Mouse (Mus musculus) intestine, embryonic 16.5 days (tissue): ENCODE measurements around the gene Pfkl. TPM values are rescaled to one million over a fixed set of nuclear protein-coding genes. Genes with fewer than 3 reads are reported as not detected.
"Not testable (repeated sequence)": the region's sequence is repeated elsewhere in the genome, so short reads cannot be mapped to it uniquely, and the experiment has no call there.

Experiments
- ATAC-seq: fragments of 200-750 bp; cut with Nextera tagmentation; 2 replicates; pipeline ENCODE4 v1.8.0; 2017; ENCODE audit warnings: moderate TSS enrichment, moderate library complexity
- H3K27ac ChIP-seq: fragments of 300-500 bp; sonication (generic); 2 replicates; pipeline ENCODE4 v1.5.1; 2014; ENCODE audit warnings: mild to moderate bottlenecking, low read length
- H3K27me3 ChIP-seq: fragments of 300-500 bp; sonication (generic); replicated peaks from 2 replicates; pipeline ENCODE4 v1.6.1; 2014; ENCODE audit warnings: low read length, control low read depth, mixed read lengths; ENCODE audit not compliant: control insufficient read depth, insufficient read depth
- H3K36me3 ChIP-seq: fragments of 300-500 bp; sonication (generic); 2 replicates; pipeline ENCODE4 v1.6.1; 2014; ENCODE audit warnings: low read length, control low read depth; ENCODE audit not compliant: control insufficient read depth, insufficient read depth
- H3K4me1 ChIP-seq: fragments of 300-500 bp; sonication (generic); 2 replicates; pipeline ENCODE4 v1.6.1; 2014; ENCODE audit warnings: low read length, control low read depth, mixed read lengths; ENCODE audit not compliant: control insufficient read depth, insufficient read depth
- H3K4me2 ChIP-seq: fragments of 300-500 bp; sonication (generic); 2 replicates; pipeline ENCODE4 v1.6.1; 2014; ENCODE audit warnings: low read depth, low read length, control low read depth
- H3K4me3 ChIP-seq: fragments of 300-500 bp; sonication (generic); 2 replicates; pipeline ENCODE4 v1.5.1; 2014; ENCODE audit warnings: mild to moderate bottlenecking, low read length
- H3K9ac ChIP-seq: fragments of 300-500 bp; sonication (generic); 2 replicates; pipeline ENCODE4 v1.6.1; 2014; ENCODE audit warnings: low read depth, low read length
- H3K9me3 ChIP-seq: fragments of 300-500 bp; sonication (generic); 2 replicates; pipeline ENCODE4 v1.6.1; 2016; ENCODE audit warnings: low read length, control low read depth; ENCODE audit not compliant: control insufficient read depth
- WGBS: fragments of 180-500 bp; shearing (Covaris S2); extraction: QIAGEN DNeasy Blood & Tissue Kit; methylation state at CpG from one replicate; pipeline ENCODE4 v1.1.7; 2014; 5-methylcytosine and 5-hydroxymethylcytosine counted together
- polyA plus RNA-seq: library from polyadenylated mRNA; unstranded; fragments of >200 nt; fragmentation: Nextera tagmentation; extraction: Ambion mirVana; gene quantifications from 2 replicates; pipeline ENCODE4 v1.2.1, GENCODE M21; 2015

The Pfkl gene
- polyA plus RNA-seq, 1 experiment from 2014 or later: 298 TPM

DNA sequence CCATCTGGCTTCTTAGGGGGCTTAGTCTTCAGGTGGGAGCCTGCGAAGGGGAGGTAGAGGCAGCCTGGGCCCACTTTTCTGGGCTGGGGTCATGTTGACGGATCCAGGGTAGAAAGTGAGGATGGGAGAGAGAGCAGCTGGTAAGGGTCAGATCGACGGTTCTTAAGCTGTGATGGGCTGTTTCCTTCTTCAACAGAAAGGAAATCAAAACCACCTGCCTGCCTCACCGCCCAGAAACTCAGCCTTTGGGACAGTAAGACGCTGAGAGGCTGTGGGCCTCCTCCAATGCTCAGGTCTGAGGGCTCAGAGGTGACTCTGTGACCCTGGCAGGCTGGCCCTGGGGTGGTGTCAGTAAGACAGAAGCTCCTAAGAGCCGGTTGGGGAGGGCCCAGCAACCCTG lies 32.2 kb upstream of the Pfkl start:
- Histone ChIP-seq H3K9ac (no peak overlapping the region), H3K27me3 (no peaks in the 10 kb centered on the region), H3K4me2 (no peak overlapping the region), H3K9me3 (no peaks in the 10 kb centered on the region), H3K36me3 (no peaks in the 10 kb centered on the region), H3K27ac (no peak overlapping the region), H3K4me3 (no peak overlapping the region), H3K4me1 (peaks cover 3% of the 10 kb centered on the region; the same call in 1 of the 2 replicates)
- 76% methylated on average over 7 of the region's 7 CpGs for WGBS
- no peak for ATAC-seq

DNA sequence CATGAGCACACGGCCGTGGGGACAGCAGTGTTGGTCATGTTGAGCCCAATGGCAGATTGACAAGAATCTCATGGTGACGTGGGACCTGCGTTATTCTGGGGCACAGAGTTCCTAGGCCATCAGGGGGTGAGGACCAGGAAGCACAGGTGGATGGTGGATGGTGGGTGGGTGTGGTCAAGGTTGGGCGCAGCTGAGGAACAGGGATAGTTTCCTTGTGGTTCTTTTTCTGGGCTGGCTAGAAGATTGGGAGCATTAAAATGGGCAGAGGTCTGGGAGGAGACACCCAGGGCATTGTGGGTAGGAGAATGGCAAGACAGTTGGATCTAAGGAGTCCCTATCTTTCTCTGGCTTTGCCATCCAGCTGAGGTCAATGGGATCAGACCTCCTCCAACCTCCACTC lies 31.8 kb upstream of the Pfkl start, which contains the start of gene Dnmt3l:
Gene Dnmt3l, plus strand, starts transcription at position 301 of the 400 bp plus-strand sequence.
- Histone ChIP-seq H3K36me3 (no peaks in the 10 kb centered on the region), H3K4me1 (peaks cover 3% of the 10 kb centered on the region; the same call in 1 of the 2 replicates), H3K27me3 (no peaks in the 10 kb centered on the region), H3K9ac (no peak within 1 kb of the TSS), H3K4me3 (no peak within 1 kb of the TSS), H3K4me2 (no peak within 1 kb of the TSS), H3K9me3 (no peaks in the 10 kb centered on the region), H3K27ac (no peak within 1 kb of the TSS)
- 95% methylated on average over 5 of the region's 5 CpGs for WGBS
- no peak for ATAC-seq

DNA sequence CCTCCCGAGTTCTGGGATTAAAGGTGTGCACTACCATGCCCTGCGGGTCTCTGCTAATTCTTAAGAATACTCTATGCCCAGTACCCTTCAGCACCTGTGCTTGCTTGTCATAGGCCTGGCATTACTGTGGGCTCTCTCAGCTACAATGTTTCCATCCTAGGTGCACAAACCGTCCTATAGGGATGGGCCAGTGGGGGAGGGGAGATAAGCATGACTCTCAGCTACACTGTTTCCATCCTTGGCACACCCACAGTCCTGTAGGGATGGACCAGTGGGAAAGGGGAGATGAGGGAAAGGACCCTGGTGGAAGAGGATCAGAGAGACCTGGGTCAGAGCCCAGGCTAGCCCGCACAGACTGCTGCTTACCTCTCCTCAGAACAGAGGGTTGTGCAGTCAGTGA lies 27.3 kb upstream of the Pfkl start:
- Histone ChIP-seq H3K4me3 (no peak overlapping the region), H3K9me3 (no peaks in the 10 kb centered on the region), H3K27ac (no peak overlapping the region), H3K4me2 (no peak overlapping the region), H3K4me1 (no peaks in the 10 kb centered on the region), H3K9ac (no peak overlapping the region), H3K27me3 (no peaks in the 10 kb centered on the region), H3K36me3 (no peaks in the 10 kb centered on the region)
- no peak for ATAC-seq
- WGBS: 81% methylated on average over 4 of the region's 4 CpGs

DNA sequence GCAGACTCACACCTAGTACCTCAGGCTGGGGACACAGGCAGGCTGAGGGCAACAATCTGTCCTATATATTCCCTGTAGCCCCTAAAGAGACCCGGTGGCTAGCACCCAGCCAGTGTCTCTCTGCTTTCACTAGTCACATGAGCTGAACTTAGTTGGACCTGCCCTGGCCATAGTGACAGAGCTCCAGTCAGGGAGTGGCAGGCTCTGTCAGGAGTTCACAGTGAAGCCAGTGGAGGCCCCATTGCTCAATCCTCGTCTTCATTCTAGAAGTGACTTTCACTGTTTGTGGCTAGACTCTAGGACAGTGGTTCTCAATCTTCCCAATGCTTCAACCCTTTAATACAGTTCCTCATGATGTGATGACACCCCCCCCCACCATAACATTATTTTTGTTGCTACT lies 22.1 kb upstream of the Pfkl start:
- Histone ChIP-seq H3K9me3 (no peaks in the 10 kb centered on the region), H3K27ac (no peak overlapping the region), H3K9ac (no peak overlapping the region), H3K27me3 (no peaks in the 10 kb centered on the region), H3K4me3 (no peak overlapping the region), H3K4me1 (no peaks in the 10 kb centered on the region), H3K36me3 (no peaks in the 10 kb centered on the region), H3K4me2 (no peak overlapping the region)
- peak; percentile 68 for ATAC-seq
- WGBS: 63% methylated on average over 2 of the region's 2 CpGs

DNA sequence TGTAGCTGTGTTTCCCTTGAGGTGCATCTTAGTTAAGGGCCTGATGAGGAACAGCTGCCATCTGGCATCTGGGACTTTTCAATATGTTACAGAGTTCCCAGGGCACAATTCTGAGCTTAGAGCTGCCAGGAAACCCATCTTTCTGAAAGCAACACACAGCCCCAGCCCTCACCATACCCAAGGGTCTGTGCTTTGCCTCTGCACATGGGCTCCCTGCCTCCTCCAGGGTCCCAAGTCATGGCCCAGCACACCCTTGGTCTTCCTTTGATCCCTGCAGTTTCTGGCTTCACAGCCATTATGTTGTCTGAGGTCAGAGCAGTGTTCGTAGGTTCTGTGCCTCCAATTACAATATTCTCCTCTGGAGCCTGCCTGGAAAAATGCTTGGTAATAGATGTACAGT lies 19.2 kb upstream of the Pfkl start:
- H3K27me3 ChIP-seq: no peaks in the 10 kb centered on the region
- no peak for ATAC-seq

DNA sequence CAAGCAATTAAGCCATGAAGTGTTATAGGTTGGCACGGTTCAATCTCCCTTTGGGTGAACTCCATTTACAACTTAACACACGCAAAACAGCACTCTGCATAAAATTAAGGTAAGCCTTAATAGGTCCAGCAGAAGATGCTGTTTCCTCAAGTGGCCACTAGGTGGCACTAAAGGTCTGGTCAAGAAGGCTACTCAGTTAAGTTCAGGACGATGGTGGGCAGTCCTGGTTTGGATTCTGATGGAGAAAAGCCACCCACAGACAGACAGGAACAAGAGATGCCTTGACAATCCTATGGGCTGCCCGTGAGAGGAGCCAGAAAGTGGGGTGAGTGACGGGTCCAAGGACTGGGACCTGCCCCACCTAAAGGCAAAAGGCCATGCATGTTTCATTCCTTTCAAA lies 18.2 kb upstream of the Pfkl start:
- WGBS: 3% methylated on average over 5 of the region's 5 CpGs
- ATAC-seq: peak; percentile 59
- Histone ChIP-seq H3K4me1 (no peaks in the 10 kb centered on the region), H3K27ac (no peak overlapping the region), H3K9me3 (no peaks in the 10 kb centered on the region), H3K4me3 (no peak overlapping the region), H3K4me2 (no peak overlapping the region), H3K9ac (no peak overlapping the region), H3K36me3 (no peaks in the 10 kb centered on the region), H3K27me3 (no peaks in the 10 kb centered on the region)

More for the DNA sequence above, 19.2 kb upstream of the Pfkl start:
- Histone ChIP-seq H3K4me3 (no peak overlapping the region), H3K4me2 (no peak overlapping the region), H3K36me3 (no peaks in the 10 kb centered on the region), H3K9me3 (no peaks in the 10 kb centered on the region), H3K27ac (no peak overlapping the region), H3K9ac (no peak overlapping the region), H3K4me1 (no peaks in the 10 kb centered on the region)
- WGBS: 91% methylated on average over 1 of the region's 1 CpGs

DNA sequence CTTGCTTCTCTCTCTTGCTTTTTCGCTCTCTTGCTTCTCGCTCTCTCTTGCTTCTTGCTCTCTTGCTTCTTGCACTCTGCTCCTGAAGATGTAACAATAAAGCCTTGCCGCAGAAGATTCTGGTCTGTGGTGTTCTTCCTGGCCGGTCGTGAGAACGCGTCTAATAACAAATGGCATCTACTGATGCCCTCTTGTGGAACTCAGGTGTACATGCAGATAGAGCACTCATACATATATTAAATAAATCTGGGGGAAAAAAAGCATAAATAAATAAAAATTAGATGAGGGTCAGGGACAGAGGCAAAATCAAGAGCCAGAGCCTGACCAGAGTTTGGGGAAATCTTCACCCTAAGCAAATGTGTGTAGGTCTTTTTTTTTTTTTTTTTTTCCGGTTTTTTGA lies 15.6 kb upstream of the Pfkl start:
- H3K4me3 ChIP-seq, H3K9me3 ChIP-seq, H3K9ac ChIP-seq, H3K4me2 ChIP-seq, H3K4me1 ChIP-seq, ATAC-seq, H3K27ac ChIP-seq, H3K27me3 ChIP-seq, H3K36me3 ChIP-seq: not testable (repeated sequence)
- 72% methylated on average over 6 of the region's 8 CpGs for WGBS

DNA sequence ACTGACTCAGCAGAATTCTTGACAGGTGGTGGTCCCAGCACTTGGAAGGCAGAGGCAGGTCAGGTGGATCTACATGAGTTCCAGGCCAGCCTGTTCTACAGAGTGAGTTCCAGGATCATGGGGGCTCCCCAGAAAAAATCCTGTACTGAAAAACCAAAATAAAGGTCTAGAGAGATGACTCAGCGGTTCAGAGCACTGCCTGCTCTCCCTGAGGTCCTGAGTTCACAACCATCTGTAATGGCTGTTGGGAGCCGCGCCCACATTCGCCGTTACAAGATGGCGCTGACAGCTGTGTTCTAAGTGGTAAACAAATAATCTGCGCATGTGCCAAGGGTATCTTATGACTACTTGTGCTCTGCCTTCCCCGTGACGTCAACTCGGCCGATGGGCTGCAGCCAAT lies 10.1 kb upstream of the Pfkl start:
- not testable (repeated sequence) for ATAC-seq, H3K27ac ChIP-seq, H3K4me3 ChIP-seq, H3K36me3 ChIP-seq, H3K27me3 ChIP-seq, H3K4me2 ChIP-seq, H3K4me1 ChIP-seq, H3K9ac ChIP-seq, H3K9me3 ChIP-seq
- WGBS: 97% methylated on average over 6 of the region's 11 CpGs

DNA sequence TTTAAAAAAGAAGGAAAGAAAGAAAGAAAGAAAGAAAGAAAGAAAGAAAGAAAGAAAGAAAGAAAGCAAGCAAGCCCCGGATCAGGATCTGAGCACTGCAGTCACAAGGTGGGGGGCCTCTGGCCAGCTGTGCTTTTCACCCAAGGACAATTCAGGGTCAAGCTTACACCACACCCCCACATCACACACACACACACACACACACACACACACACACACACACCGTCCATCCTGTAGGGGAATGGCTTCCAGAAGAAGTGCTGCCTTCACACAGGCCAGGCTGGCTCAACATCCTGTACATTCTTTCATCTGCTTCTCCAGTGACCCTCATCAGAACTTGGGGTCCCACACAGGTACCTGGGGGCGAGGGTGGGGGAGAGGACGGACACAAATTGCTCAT lies 9.4 kb upstream of the Pfkl start:
- H3K9me3 ChIP-seq: no peaks in the 10 kb centered on the region
- no peaks in the 10 kb centered on the region for H3K36me3 ChIP-seq
- H3K27ac ChIP-seq: no peak overlapping the region
- H3K4me2 ChIP-seq: no peak overlapping the region; the same call in 1 of the 2 replicates
- peaks cover 4% of the 10 kb centered on the region for H3K4me1 ChIP-seq
- no peak overlapping the region for H3K9ac ChIP-seq
- peak; percentile 43; the same call in 1 of the 2 replicates for ATAC-seq
- no peak overlapping the region for H3K4me3 ChIP-seq
- WGBS: 75% methylated on average over 4 of the region's 4 CpGs
- H3K27me3 ChIP-seq: no peaks in the 10 kb centered on the region

DNA sequence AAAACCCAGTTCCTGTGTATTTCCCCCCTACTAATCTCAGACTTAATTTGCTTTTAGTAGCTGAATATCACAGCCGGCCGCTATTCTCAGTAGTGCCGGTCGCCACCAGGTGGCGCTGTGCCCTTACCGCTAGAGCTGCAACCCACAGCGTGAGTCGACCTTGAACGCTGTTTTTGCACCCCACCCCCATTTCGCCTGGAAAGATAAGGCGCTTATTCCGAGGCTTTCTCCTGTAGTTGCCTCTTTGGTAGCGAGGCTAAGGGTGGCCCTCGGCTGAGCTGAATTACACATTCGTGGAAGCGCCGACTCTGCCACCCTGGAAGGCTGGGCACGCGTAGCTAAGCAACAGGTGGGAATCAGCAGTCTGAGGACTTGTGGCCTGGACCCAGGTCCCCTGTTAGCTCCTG lies 8.9 kb upstream of the Pfkl start:
- Histone ChIP-seq H3K4me3 (peak overlapping the region; percentile 38), H3K36me3 (no peaks in the 10 kb centered on the region), H3K9me3 (no peaks in the 10 kb centered on the region), H3K27me3 (no peaks in the 10 kb centered on the region), H3K27ac (no peak overlapping the region), H3K4me1 (peaks cover 4% of the 10 kb centered on the region), H3K4me2 (peak overlapping the region; percentile 60), H3K9ac (peak overlapping the region; percentile 60; the same call in 1 of the 2 replicates)
- 19% methylated on average over 19 of the region's 19 CpGs for WGBS
- peak; percentile 85 for ATAC-seq
